Mouse (Mus musculus) embryonic facial prominence, embryonic 11.5 days (tissue): ENCODE measurements around the gene Saa4. TPM values are rescaled to one million over a fixed set of nuclear protein-coding genes. Genes with fewer than 3 reads are reported as not detected.

Source experiments
- ATAC-seq: fragments of 200-750 bp; cut with Nextera tagmentation; replicated peaks from 2 replicates; pipeline ENCODE4 v1.8.0; 2017; ENCODE audit warnings: low read depth; ENCODE audit not compliant: insufficient number of reproducible peaks, low FRiP score, low TSS enrichment
- DNase-seq: peaks from one replicate; pipeline ENCODE4 v3.0.0-alpha.2; 2015; ENCODE audit warnings: low spot score
- H3K27ac ChIP-seq: fragments of 300-500 bp; sonication (generic); replicated peaks from 2 replicates; pipeline ENCODE4 v1.5.1; 2014; ENCODE audit warnings: mild to moderate bottlenecking, low read depth, low read length, control low read depth
- H3K27me3 ChIP-seq: fragments of 300-500 bp; sonication (generic); 2 replicates; pipeline ENCODE4 v1.6.1; 2014; ENCODE audit warnings: mild to moderate bottlenecking, low read length, moderate library complexity, mixed read lengths; ENCODE audit not compliant: control insufficient read depth, insufficient read depth
- H3K36me3 ChIP-seq: fragments of 300-500 bp; sonication (generic); replicated peaks from 2 replicates; pipeline ENCODE4 v1.6.1; 2014; ENCODE audit warnings: low read depth, mild to moderate bottlenecking, low read length, moderate library complexity, mixed read lengths; ENCODE audit not compliant: control insufficient read depth, insufficient read depth
- H3K4me1 ChIP-seq: fragments of 300-500 bp; sonication (generic); 2 replicates; pipeline ENCODE4 v1.6.1; 2014; ENCODE audit warnings: low read length, mixed read lengths; ENCODE audit not compliant: control insufficient read depth, insufficient read depth
- H3K4me2 ChIP-seq: fragments of 300-500 bp; sonication (generic); 2 replicates; pipeline ENCODE4 v1.6.1; 2014; ENCODE audit warnings: low read depth, mild to moderate bottlenecking, control low read depth, low read length, moderate library complexity
- H3K4me3 ChIP-seq: fragments of 300-500 bp; sonication (generic); 2 replicates; pipeline ENCODE4 v1.5.1; 2014; ENCODE audit warnings: low read depth, low read length, control low read depth
- H3K9ac ChIP-seq: fragments of 300-500 bp; sonication (generic); replicated peaks from 2 replicates; pipeline ENCODE4 v1.6.1; 2014; ENCODE audit warnings: mild to moderate bottlenecking, control low read depth, low read length
- H3K9me3 ChIP-seq: fragments of 300-500 bp; sonication (generic); replicated peaks from 2 replicates; pipeline ENCODE4 v1.6.1; 2016; ENCODE audit warnings: mild to moderate bottlenecking, low read length, inconsistent platforms, mixed read lengths; ENCODE audit not compliant: control insufficient read depth
- WGBS: fragments of 180-500 bp; shearing (Covaris S2); extraction: QIAGEN DNeasy Blood & Tissue Kit; methylation state at CpG from one replicate; pipeline ENCODE4 v1.1.7; 2014; 5-methylcytosine and 5-hydroxymethylcytosine counted together
- polyA plus RNA-seq: library from polyadenylated mRNA; unstranded; fragments of >200 nt; fragmentation: Nextera tagmentation; extraction: Ambion mirVana; gene quantifications from 2 replicates; pipeline ENCODE4 v1.2.1, GENCODE M21; 2014

The Saa4 gene
- polyA plus RNA-seq, 1 experiment from 2014 or later: not detected

- Histone ChIP-seq H3K4me1 (no peaks in the 10 kb centered on the region), H3K4me3 (no peak overlapping the region), H3K27ac (no peak overlapping the region), H3K36me3 (no peaks in the 10 kb centered on the region), H3K4me2 (no peak overlapping the region), H3K27me3 (no peaks in the 10 kb centered on the region), H3K9ac (no peak overlapping the region), H3K9me3 (no peaks in the 10 kb centered on the region)
- no peak for DNase-seq
- ATAC-seq: no peak
- 78% methylated on average over 5 of the region's 5 CpGs for WGBS
These were observed 8.0 kb downstream of the Saa4 start for GRCm38 (mm10) chr7:46724396-46724795.

GRCm38 (mm10) chr7:46723849-46724248 lies 8.6 kb downstream of the Saa4 start:
- no peak overlapping the region for H3K27ac ChIP-seq
- H3K27me3 ChIP-seq: no peaks in the 10 kb centered on the region
- no peak overlapping the region for H3K4me2 ChIP-seq
- DNase-seq: no peak
- WGBS: 81% methylated on average over 3 of the region's 3 CpGs
- H3K4me1 ChIP-seq: no peaks in the 10 kb centered on the region
- H3K4me3 ChIP-seq: no peak overlapping the region
- no peak for ATAC-seq
- no peaks in the 10 kb centered on the region for H3K9me3 ChIP-seq
- H3K36me3 ChIP-seq: no peaks in the 10 kb centered on the region
- H3K9ac ChIP-seq: no peak overlapping the region

DNA sequence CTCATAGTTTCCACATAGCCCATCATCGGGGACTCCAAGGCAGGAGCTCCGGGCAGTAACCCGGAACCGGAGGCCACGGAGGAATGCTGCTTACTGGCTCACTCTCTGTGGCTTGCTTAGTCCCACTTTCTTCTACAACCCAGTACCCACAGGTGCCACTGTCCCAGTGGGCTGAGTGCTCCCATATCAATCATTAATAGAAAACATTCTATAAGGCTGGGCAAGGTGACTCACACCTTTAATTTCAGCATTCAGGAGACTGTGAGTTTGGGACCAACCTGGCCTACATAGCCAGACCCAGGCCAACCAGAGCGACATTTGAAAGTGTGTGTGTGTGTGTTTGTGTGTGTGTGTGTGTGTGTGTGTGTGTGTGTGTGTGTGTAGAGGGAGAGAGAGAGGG lies 9.0 kb downstream of the Saa4 start:
- Histone ChIP-seq H3K4me2 (no peak overlapping the region), H3K9me3 (no peaks in the 10 kb centered on the region), H3K36me3 (no peaks in the 10 kb centered on the region), H3K4me3 (no peak overlapping the region), H3K27ac (no peak overlapping the region), H3K9ac (no peak overlapping the region), H3K27me3 (no peaks in the 10 kb centered on the region), H3K4me1 (no peaks in the 10 kb centered on the region)
- no peak for ATAC-seq
- no peak for DNase-seq
- 93% methylated on average over 6 of the region's 6 CpGs for WGBS

GRCm38 (mm10) chr7:46720460-46720859 lies 11.9 kb downstream of the Saa4 start:
- no peak overlapping the region for H3K27ac ChIP-seq
- H3K4me1 ChIP-seq: no peaks in the 10 kb centered on the region
- H3K9ac ChIP-seq: no peak overlapping the region
- H3K9me3 ChIP-seq: no peaks in the 10 kb centered on the region
- no peak for DNase-seq
- H3K36me3 ChIP-seq: no peaks in the 10 kb centered on the region
- 76% methylated on average over 9 of the region's 9 CpGs for WGBS
- no peak overlapping the region for H3K4me3 ChIP-seq
- ATAC-seq: no peak
- no peak overlapping the region for H3K4me2 ChIP-seq
- no peaks in the 10 kb centered on the region for H3K27me3 ChIP-seq

DNA sequence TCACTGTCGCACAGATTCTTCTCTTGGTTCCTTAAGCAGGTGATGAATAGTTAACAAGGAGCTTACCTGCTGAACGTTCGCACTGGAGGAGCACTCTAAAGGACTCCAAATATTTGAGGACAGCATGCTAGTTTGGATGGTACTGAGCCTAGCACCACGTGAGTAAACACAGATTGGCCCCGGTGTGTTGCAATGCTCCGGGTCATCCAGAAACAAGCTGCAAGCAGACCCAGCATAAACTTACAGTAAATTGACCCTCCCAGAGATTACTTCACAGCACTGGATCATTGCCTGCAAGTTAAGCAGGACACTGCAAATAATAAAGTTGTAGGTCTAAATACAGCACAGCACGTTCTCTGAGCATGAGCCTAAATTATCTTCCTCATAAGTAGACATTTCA lies 12.9 kb downstream of the Saa4 start:
- Histone ChIP-seq H3K4me1 (no peaks in the 10 kb centered on the region), H3K4me3 (no peak overlapping the region), H3K9me3 (no peaks in the 10 kb centered on the region), H3K27me3 (no peaks in the 10 kb centered on the region), H3K36me3 (no peaks in the 10 kb centered on the region), H3K4me2 (no peak overlapping the region), H3K9ac (no peak overlapping the region), H3K27ac (no peak overlapping the region)
- ATAC-seq (no peak), DNase-seq (no peak)
- WGBS: 84% methylated on average over 7 of the region's 7 CpGs

DNA sequence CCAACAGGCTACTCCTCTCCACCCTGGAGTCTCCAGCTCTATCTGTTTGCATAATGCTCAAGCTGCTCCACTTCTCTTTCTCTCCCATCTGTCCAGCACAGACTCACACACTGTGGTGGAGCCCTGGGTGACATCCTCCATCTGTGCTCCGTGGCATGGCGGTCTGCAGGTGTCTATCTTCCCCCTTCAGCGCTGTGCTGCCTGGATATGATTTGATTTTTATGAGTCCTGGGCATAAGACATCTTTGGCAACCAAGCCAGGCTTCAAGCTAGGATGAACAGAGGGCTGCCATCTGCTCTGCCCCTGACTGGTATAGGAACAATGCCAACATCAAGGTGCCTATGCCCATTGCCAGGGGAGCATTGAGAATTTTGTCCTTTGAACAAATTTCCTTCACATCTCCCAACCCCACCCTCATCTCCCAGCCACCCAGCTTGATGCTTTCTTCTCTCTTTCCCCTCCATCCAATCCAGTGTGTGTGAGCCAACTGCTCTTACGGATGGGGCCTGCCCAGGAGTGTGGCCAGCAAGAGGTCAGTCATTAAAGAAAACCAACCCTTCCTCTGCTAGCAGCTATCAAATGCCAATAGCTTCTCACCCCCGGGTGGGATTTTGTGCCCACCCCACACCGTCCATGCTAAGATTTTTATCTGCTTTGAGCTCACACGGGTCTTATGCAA lies 13.7 kb downstream of the Saa4 start:
- Histone ChIP-seq H3K27ac (no peak overlapping the region), H3K27me3 (no peaks in the 10 kb centered on the region), H3K9me3 (no peaks in the 10 kb centered on the region), H3K4me1 (no peaks in the 10 kb centered on the region), H3K36me3 (no peaks in the 10 kb centered on the region), H3K9ac (no peak overlapping the region), H3K4me2 (no peak overlapping the region), H3K4me3 (no peak overlapping the region)
- ATAC-seq (no peak), DNase-seq (no peak)
- WGBS: 80% methylated on average over 7 of the region's 7 CpGs

DNA sequence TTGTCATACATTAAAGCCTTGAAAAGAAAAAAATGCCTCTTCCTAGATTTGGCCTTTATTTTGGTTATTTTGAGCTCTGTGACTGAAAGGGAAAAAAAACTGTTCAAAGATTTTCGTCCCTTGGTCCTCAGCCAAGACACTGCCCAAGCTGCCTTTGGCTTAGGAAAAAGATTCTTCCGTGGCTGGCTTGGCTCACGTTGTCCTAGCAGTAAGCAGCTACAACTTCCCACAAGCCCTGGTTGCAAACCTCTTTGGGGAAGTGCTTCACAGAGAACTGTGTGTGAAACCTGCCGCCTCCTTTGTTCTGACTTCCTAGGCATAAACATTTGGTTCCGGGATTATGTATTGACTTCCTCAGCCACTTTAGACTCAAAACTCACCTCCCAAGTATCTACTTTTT lies 15.5 kb downstream of the Saa4 start:
- WGBS: 62% methylated on average over 5 of the region's 5 CpGs
- Histone ChIP-seq H3K9me3 (no peaks in the 10 kb centered on the region), H3K4me2 (no peak overlapping the region), H3K9ac (no peak overlapping the region), H3K27ac (no peak overlapping the region), H3K4me1 (no peaks in the 10 kb centered on the region), H3K27me3 (no peaks in the 10 kb centered on the region), H3K36me3 (no peaks in the 10 kb centered on the region), H3K4me3 (no peak overlapping the region)
- ATAC-seq: no peak
- no peak for DNase-seq

GRCm38 (mm10) chr7:46715600-46715999 lies 16.8 kb downstream of the Saa4 start, which contains the start of gene Saa3:
Gene Saa3, minus strand, starts transcription at chr7:46715700.
- no peak for DNase-seq
- Histone ChIP-seq H3K4me2 (no peak within 1 kb of the TSS), H3K27ac (no peak within 1 kb of the TSS), H3K9ac (no peak within 1 kb of the TSS), H3K9me3 (no peaks in the 10 kb centered on the region), H3K4me3 (no peak within 1 kb of the TSS), H3K27me3 (no peaks in the 10 kb centered on the region), H3K36me3 (no peaks in the 10 kb centered on the region), H3K4me1 (no peaks in the 10 kb centered on the region)
- 84% methylated on average over 5 of the region's 5 CpGs for WGBS
- no peak for ATAC-seq
